Mouse (Mus musculus): ENCODE results near the gene Pip5kl1. TPM values are rescaled to one million over a fixed set of nuclear protein-coding genes. Genes with fewer than 3 reads are reported as not detected.

Gene Pip5kl1
- total and polyA plus RNA-seq, 3 experiments: 0.25 TPM; not detected in 2

- Histone ChIP-seq H3K4me3 (no peak overlapping the region), H3K9ac (ENCODE audit: low read depth, low read length) (no peak overlapping the region), H3K27me3 (ENCODE audit: control insufficient read depth, insufficient read depth, low read length) (no peaks in the 10 kb centered on the region), H3K36me3 (ENCODE audit: control insufficient read depth, insufficient read depth, low read length) (no peaks in the 10 kb centered on the region), H3K79me2 (replicated peaks; ENCODE audit: control insufficient read depth, insufficient read depth, low read length) (no peaks in the 10 kb centered on the region), H3K4me1 (ENCODE audit: control insufficient read depth, insufficient read depth, low read length) (peaks cover 6% of the 10 kb centered on the region), H3K27ac (peak overlapping the region; percentile 91)
- TF ChIP-seq CTCF (IDR thresholded peaks at IDR 0.05): no peak
- 66% methylated on average over 10 of the region's 10 CpGs for WGBS
- intact Hi-C loops (cut with DNase I): no loop called here
- peak in 1 of 2 experiments; percentile 60 for DNase-seq
Measured at GRCm38 (mm10) chr2:32590224-32590623, 15.6 kb downstream of the Pip5kl1 start.

- Histone ChIP-seq H3K4me3 (no peak overlapping the region), H3K27ac (no peak overlapping the region), H3K4me1 (ENCODE audit: control insufficient read depth, insufficient read depth, low read length) (peaks cover 6% of the 10 kb centered on the region), H3K36me3 (ENCODE audit: control insufficient read depth, insufficient read depth, low read length) (no peaks in the 10 kb centered on the region), H3K9ac (ENCODE audit: low read depth, low read length) (no peak overlapping the region), H3K79me2 (replicated peaks; ENCODE audit: control insufficient read depth, insufficient read depth, low read length) (no peaks in the 10 kb centered on the region), H3K27me3 (ENCODE audit: control insufficient read depth, insufficient read depth, low read length) (no peaks in the 10 kb centered on the region)
- intact Hi-C loops (cut with DNase I): no loop called here
- TF ChIP-seq CTCF (IDR thresholded peaks at IDR 0.05): no peak
- DNase-seq: no peak
- 75% methylated on average over 6 of the region's 6 CpGs for WGBS
Measured at GRCm38 (mm10) chr2:32591249-32591648, 16.7 kb downstream of the Pip5kl1 start.

GRCm38 (mm10) chr2:32596725-32597124 lies 22.1 kb downstream of the Pip5kl1 start:
- peaks cover 6% of the 10 kb centered on the region for H3K4me1 ChIP-seq (ENCODE audit: control insufficient read depth, insufficient read depth, low read length)
- WGBS: 76% methylated on average over 13 of the region's 13 CpGs
- no peak overlapping the region for H3K27ac ChIP-seq
- H3K36me3 ChIP-seq (ENCODE audit: control insufficient read depth, insufficient read depth, low read length): no peaks in the 10 kb centered on the region
- intact Hi-C loops (cut with DNase I): no loop called here
- DNase-seq: peak in 1 of 2 experiments; percentile 41
- H3K79me2 ChIP-seq (replicated peaks; ENCODE audit: control insufficient read depth, insufficient read depth, low read length): no peaks in the 10 kb centered on the region
- TF ChIP-seq POLR2A (IDR thresholded peaks at IDR 0.05; ENCODE audit: insufficient read depth, low read depth, low read length) (no peak), EP300 (IDR thresholded peaks at IDR 0.05; ENCODE audit: insufficient read depth, low read depth, low read length) (no peak), CTCF (IDR thresholded peaks at IDR 0.05) (no peak)
- H3K9ac ChIP-seq (ENCODE audit: low read depth, low read length): no peak overlapping the region
- no peaks in the 10 kb centered on the region for H3K27me3 ChIP-seq (ENCODE audit: control insufficient read depth, insufficient read depth, low read length)
- no peak overlapping the region for H3K4me3 ChIP-seq

GRCm38 (mm10) chr2:32597248-32597647 lies 22.7 kb downstream of the Pip5kl1 start:
- H3K9ac ChIP-seq (ENCODE audit: low read depth, low read length): no peak overlapping the region
- H3K36me3 ChIP-seq (ENCODE audit: control insufficient read depth, insufficient read depth, low read length): no peaks in the 10 kb centered on the region
- TF ChIP-seq EP300 (IDR thresholded peaks at IDR 0.05; ENCODE audit: insufficient read depth, low read depth, low read length) (no peak), CTCF (IDR thresholded peaks at IDR 0.05) (no peak), POLR2A (IDR thresholded peaks at IDR 0.05; ENCODE audit: insufficient read depth, low read depth, low read length) (no peak)
- peaks cover 9% of the 10 kb centered on the region for H3K4me1 ChIP-seq (ENCODE audit: control insufficient read depth, insufficient read depth, low read length)
- no peak overlapping the region for H3K4me3 ChIP-seq
- H3K27me3 ChIP-seq (ENCODE audit: control insufficient read depth, insufficient read depth, low read length): no peaks in the 10 kb centered on the region
- H3K27ac ChIP-seq: peak overlapping the region; percentile 55
- no peaks in the 10 kb centered on the region for H3K79me2 ChIP-seq (replicated peaks; ENCODE audit: control insufficient read depth, insufficient read depth, low read length)
- DNase-seq: no peak
- intact Hi-C loops (cut with DNase I): no loop called here
- WGBS: 84% methylated on average over 5 of the region's 5 CpGs

- Histone ChIP-seq H3K36me3 (ENCODE audit: control insufficient read depth, insufficient read depth, low read length) (no peaks in the 10 kb centered on the region), H3K79me2 (replicated peaks; ENCODE audit: control insufficient read depth, insufficient read depth, low read length) (no peaks in the 10 kb centered on the region), H3K27ac (peak overlapping the region; percentile 55), H3K27me3 (ENCODE audit: control insufficient read depth, insufficient read depth, low read length) (no peaks in the 10 kb centered on the region), H3K4me1 (ENCODE audit: control insufficient read depth, insufficient read depth, low read length) (peaks cover 9% of the 10 kb centered on the region), H3K9ac (ENCODE audit: low read depth, low read length) (no peak overlapping the region; the same call in 1 of the 2 replicates), H3K4me3 (no peak overlapping the region)
- DNase-seq: no peak
- TF ChIP-seq CTCF (IDR thresholded peaks at IDR 0.05): no peak
- no peak for TF ChIP-seq EP300 (IDR thresholded peaks at IDR 0.05; ENCODE audit: insufficient read depth, low read depth, low read length)
- TF ChIP-seq POLR2A (IDR thresholded peaks at IDR 0.05; ENCODE audit: insufficient read depth, low read depth, low read length): no peak
- 62% methylated on average over 5 of the region's 5 CpGs for WGBS
- intact Hi-C loops (cut with DNase I): no loop called here
Measured at GRCm38 (mm10) chr2:32597699-32598098, 23.1 kb downstream of the Pip5kl1 start.

GRCm38 (mm10) chr2:32598506-32598905 lies 23.9 kb downstream of the Pip5kl1 start:
- H3K9ac ChIP-seq (ENCODE audit: low read depth, low read length): no peak overlapping the region
- 43% methylated on average over 8 of the region's 8 CpGs for WGBS
- H3K4me1 ChIP-seq (ENCODE audit: control insufficient read depth, insufficient read depth, low read length): peaks cover 9% of the 10 kb centered on the region
- H3K4me3 ChIP-seq: no peak overlapping the region
- TF ChIP-seq POLR2A (IDR thresholded peaks at IDR 0.05; ENCODE audit: insufficient read depth, low read depth, low read length) (no peak), EP300 (IDR thresholded peaks at IDR 0.05; ENCODE audit: insufficient read depth, low read depth, low read length) (no peak), CTCF (IDR thresholded peaks at IDR 0.05) (no peak)
- no peaks in the 10 kb centered on the region for H3K79me2 ChIP-seq (replicated peaks; ENCODE audit: control insufficient read depth, insufficient read depth, low read length)
- no peaks in the 10 kb centered on the region for H3K36me3 ChIP-seq (ENCODE audit: control insufficient read depth, insufficient read depth, low read length)
- peak; percentile 53 to 58 for DNase-seq
- peak overlapping the region; percentile 55 for H3K27ac ChIP-seq
- intact Hi-C loops (cut with DNase I): no loop called here
- H3K27me3 ChIP-seq (ENCODE audit: control insufficient read depth, insufficient read depth, low read length): no peaks in the 10 kb centered on the region

All from heart, adult 2 months (tissue).